Mouse (Mus musculus) myocyte (in vitro differentiated cells): ENCODE results near the gene Gm49337. TPM values are rescaled to one million over a fixed set of nuclear protein-coding genes. Genes with fewer than 3 reads are reported as not detected.
A peak's percentile ranks its signal among the peaks of the same experiment; 100 is the strongest.

Source experiments
- H3K27me3 ChIP-seq: one replicate; pipeline ENCODE4 v1.6.1; 2011; ENCODE audit not compliant: control insufficient read depth, insufficient read depth, insufficient read length
- H3K36me3 ChIP-seq: one replicate; pipeline ENCODE4 v1.6.1; 2011; ENCODE audit not compliant: control insufficient read depth, insufficient read depth
- H3K4me2 ChIP-seq: one replicate; pipeline ENCODE4 v1.6.1; 2011; ENCODE audit warnings: low read depth, control low read depth
- H3K4me3 ChIP-seq: one replicate; pipeline ENCODE4 v1.5.1; 2011; ENCODE audit warnings: mild to moderate bottlenecking, control low read depth, moderate library complexity
- H3K79me2 ChIP-seq: one replicate; pipeline ENCODE4 v1.6.1; 2011; ENCODE audit not compliant: control insufficient read depth, insufficient read depth
- H3ac ChIP-seq: one replicate; pipeline ENCODE4 v1.6.1; 2011; ENCODE audit not compliant: control insufficient read depth, insufficient read length
- CEBPB ChIP-seq: IDR thresholded peaks from 2 replicates; pipeline ENCODE4 v1.6.1; 2011; ENCODE audit warnings: mild to moderate bottlenecking, moderate library complexity; ENCODE audit not compliant: poor library complexity, insufficient read depth, severe bottlenecking
- E2F4 ChIP-seq: IDR thresholded peaks from one replicate; pipeline ENCODE4 v1.6.1; 2011; ENCODE audit warnings: mild to moderate bottlenecking, control low read depth, moderate library complexity; ENCODE audit not compliant: insufficient read depth
- MAX ChIP-seq: IDR thresholded peaks from one replicate; pipeline ENCODE4 v1.6.1; 2011; ENCODE audit warnings: low read depth, mild to moderate bottlenecking, control low read depth
- MYOD1 ChIP-seq, 3 experiments: IDR thresholded peaks; one replicate each; pipeline ENCODE4 v1.6.1; 2011; ENCODE audit warnings: control low read depth in 2 of 3, low read depth in 2 of 3, mild to moderate bottlenecking in 2 of 3, moderate library complexity in 1 of 3; ENCODE audit not compliant: insufficient read length in 2 of 3, control insufficient read depth in 1 of 3
- MYOG ChIP-seq, 3 experiments: IDR thresholded peaks; one replicate each; pipeline ENCODE4 v1.6.1; 2011; ENCODE audit warnings: control low read depth in 2 of 3, low read depth in 2 of 3, mild to moderate bottlenecking in 2 of 3; ENCODE audit not compliant: insufficient read length in 2 of 3, control insufficient read depth in 1 of 3, insufficient read depth in 1 of 3
- POLR2A ChIP-seq: IDR thresholded peaks from one replicate; pipeline ENCODE4 v1.6.1; 2011; ENCODE audit warnings: low read depth, mild to moderate bottlenecking, control low read depth, moderate library complexity; ENCODE audit not compliant: insufficient read length
- POLR2AphosphoS2 ChIP-seq: IDR thresholded peaks from one replicate; pipeline ENCODE4 v1.6.1; 2011; ENCODE audit warnings: low read depth, control low read depth; ENCODE audit not compliant: insufficient read length
- REST ChIP-seq: IDR thresholded peaks from one replicate; pipeline ENCODE4 v1.6.1; 2011; ENCODE audit warnings: mild to moderate bottlenecking, control low read depth, moderate library complexity; ENCODE audit not compliant: insufficient read depth, insufficient read length
- SRF ChIP-seq: IDR thresholded peaks from one replicate; pipeline ENCODE4 v1.6.1; 2011; ENCODE audit warnings: low read depth; ENCODE audit not compliant: control insufficient read depth, insufficient read length
- TCF12 ChIP-seq: IDR thresholded peaks from one replicate; pipeline ENCODE4 v1.6.1; 2011; ENCODE audit warnings: mild to moderate bottlenecking, control low read depth; ENCODE audit not compliant: poor library complexity, insufficient read depth, severe bottlenecking
- TCF3 ChIP-seq: IDR thresholded peaks from one replicate; pipeline ENCODE4 v1.6.1; 2011; ENCODE audit warnings: low read depth, control low read depth; ENCODE audit not compliant: insufficient read length
- USF1 ChIP-seq: IDR thresholded peaks from one replicate; pipeline ENCODE4 v1.6.1; 2011; ENCODE audit warnings: low read depth, mild to moderate bottlenecking, control low read depth, moderate library complexity
- polyA plus RNA-seq: library from polyadenylated mRNA; unstranded; fragments of >200 nt; fragmentation: generic; extraction: Trizol; gene quantifications from one replicate; pipeline ENCODE4 v1.2.1, GENCODE M21; 2012; ENCODE audit warnings: missing spikeins

Gm49337 gene
- polyA plus RNA-seq, 1 experiment, result not detected

GRCm38 (mm10) chr4:116268220-116268619 is 95.0 kb downstream of the Gm49337 start:
- no peak for TF ChIP-seq MAX
- TF ChIP-seq CEBPB, result no peak
- TF ChIP-seq TCF12, result no peak
- no peak for TF ChIP-seq SRF
- TF ChIP-seq REST, result no peak
- TF ChIP-seq POLR2AphosphoS2, result no peak
- no peak for TF ChIP-seq MYOD1 (IDR thresholded peaks at IDR 0.05; ENCODE audit: control insufficient read depth in 1 of 3, insufficient read length in 2 of 3, low read depth in 2 of 3)
- peaks cover 3% of the 10 kb centered on the region for H3K36me3 ChIP-seq

GRCm38 (mm10) chr4:116282211-116282610 is 109.0 kb downstream of the Gm49337 start:
- H3K27me3 ChIP-seq, result no peaks in the 10 kb centered on the region
- no peaks in the 10 kb centered on the region for H3K79me2 ChIP-seq
- no peak overlapping the region for H3K4me2 ChIP-seq
- H3K4me3 ChIP-seq, result no peak overlapping the region
- H3K36me3 ChIP-seq, result peaks cover 4% of the 10 kb centered on the region
- TF ChIP-seq TCF12 (no peak), USF1 (no peak), POLR2AphosphoS2 (no peak), CEBPB (no peak), REST (no peak)
- no peak overlapping the region for H3ac ChIP-seq

More at GRCm38 (mm10) chr4:116268220-116268619, 95.0 kb downstream of the Gm49337 start:
- Histone ChIP-seq H3K27me3 (no peaks in the 10 kb centered on the region), H3K4me2 (no peak overlapping the region), H3K4me3 (no peak overlapping the region), H3K79me2 (no peaks in the 10 kb centered on the region), H3ac (no peak overlapping the region)

GRCm38 (mm10) chr4:116291561-116291960 is 118.4 kb downstream of the Gm49337 start:
- Histone ChIP-seq H3K36me3 (peaks cover 28% of the 10 kb centered on the region), H3K79me2 (no peaks in the 10 kb centered on the region), H3ac (no peak overlapping the region), H3K4me2 (no peak overlapping the region), H3K4me3 (no peak overlapping the region), H3K27me3 (no peaks in the 10 kb centered on the region)
- no peak for TF ChIP-seq REST
- no peak for TF ChIP-seq POLR2A
- TF ChIP-seq MYOG (IDR thresholded peaks at IDR 0.05; ENCODE audit: control insufficient read depth in 1 of 3, insufficient read depth in 1 of 3, insufficient read length in 2 of 3, low read depth in 2 of 3), result no peak
- TF ChIP-seq CEBPB, result no peak
- no peak for TF ChIP-seq SRF
- no peak for TF ChIP-seq TCF12

DNA sequence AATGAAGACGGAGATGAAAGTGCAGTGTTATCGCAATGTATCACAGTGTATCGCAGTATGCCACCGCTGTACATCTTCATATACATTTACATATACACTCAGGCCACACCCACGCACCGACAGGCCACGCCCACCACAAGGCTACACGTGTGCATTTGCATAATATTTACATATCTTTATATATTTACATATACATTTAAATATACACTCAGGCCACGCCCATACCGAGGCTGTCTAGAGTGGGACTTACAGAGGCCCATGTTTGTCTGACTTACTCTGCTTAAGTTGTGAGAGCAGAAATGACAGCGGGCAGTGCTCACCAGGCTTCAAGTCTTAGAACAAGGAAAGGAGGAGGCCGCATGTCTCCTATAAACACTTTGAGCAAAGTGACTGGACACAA is 120.1 kb downstream of the Gm49337 start:
- TF ChIP-seq POLR2AphosphoS2 (no peak), SRF (no peak), POLR2A (no peak), TCF3 (no peak), USF1 (no peak), E2F4 (no peak), REST (no peak), MYOD1 (IDR thresholded peaks at IDR 0.05; ENCODE audit: control insufficient read depth in 1 of 3, insufficient read length in 2 of 3, low read depth in 2 of 3) (no peak), TCF12 (no peak), MYOG (IDR thresholded peaks at IDR 0.05; ENCODE audit: control insufficient read depth in 1 of 3, insufficient read depth in 1 of 3, insufficient read length in 2 of 3, low read depth in 2 of 3) (no peak), MAX (no peak), CEBPB (no peak)
- peaks cover 23% of the 10 kb centered on the region for H3K36me3 ChIP-seq
- H3K79me2 ChIP-seq, result no peaks in the 10 kb centered on the region
- no peaks in the 10 kb centered on the region for H3K27me3 ChIP-seq
- H3ac ChIP-seq, result no peak overlapping the region
- H3K4me2 ChIP-seq, result no peak overlapping the region
- no peak overlapping the region for H3K4me3 ChIP-seq

- TF ChIP-seq MYOG (IDR thresholded peaks at IDR 0.05; ENCODE audit: control insufficient read depth in 1 of 3, insufficient read depth in 1 of 3, insufficient read length in 2 of 3, low read depth in 2 of 3) (peak in 2 of 3 experiments; percentile 49 to 80), USF1 (peak; percentile 97), CEBPB (no peak), MAX (no peak), POLR2AphosphoS2 (peak; percentile 53), POLR2A (peak; percentile 37), MYOD1 (IDR thresholded peaks at IDR 0.05; ENCODE audit: control insufficient read depth in 1 of 3, insufficient read length in 2 of 3, low read depth in 2 of 3) (peak; percentile 29 to 52 (median 43)), SRF (peak; percentile 22), E2F4 (no peak)
- Histone ChIP-seq H3K27me3 (no peaks in the 10 kb centered on the region), H3ac (no peak overlapping the region), H3K36me3 (no peaks in the 10 kb centered on the region), H3K79me2 (no peaks in the 10 kb centered on the region), H3K4me2 (peak overlapping the region; percentile 60), H3K4me3 (no peak overlapping the region)
These were observed 127.7 kb downstream of the Gm49337 start for GRCm38 (mm10) chr4:116300878-116301355.
